Mouse (Mus musculus) ES-E14 (cell line): ENCODE data around the gene Akap7. TPM values are rescaled to one million over a fixed set of nuclear protein-coding genes. Genes with fewer than 3 reads are reported as not detected.

Experiments used
- DNase-seq: peaks from one replicate; pipeline ENCODE4 v3.0.0-alpha.2; 2013; ENCODE audit warnings: low read depth, low spot score
- H3K27ac ChIP-seq: 2 replicates; pipeline ENCODE4 v1.5.1; 2012; ENCODE audit warnings: low read depth, mild to moderate bottlenecking, low read length, moderate library complexity, mixed read lengths; ENCODE audit not compliant: poor library complexity, insufficient read depth, severe bottlenecking
- H3K36me3 ChIP-seq: 2 replicates; pipeline ENCODE4 v1.6.1; 2012; ENCODE audit warnings: mild to moderate bottlenecking, low read length, moderate library complexity, mixed read lengths; ENCODE audit not compliant: control insufficient read depth, poor library complexity, insufficient read depth, severe bottlenecking
- H3K4me1 ChIP-seq, 2 experiments: fragments of 150-350 bp in 1 of 2; sonication (generic) in 1 of 2; 2 replicates each; pipeline ENCODE4 v1.6.1; 2012; ENCODE audit warnings: low read length in 2 of 2, mild to moderate bottlenecking in 1 of 2, mixed read lengths in 1 of 2; ENCODE audit not compliant: control insufficient read depth in 2 of 2, insufficient read depth in 2 of 2, poor library complexity in 1 of 2
- H3K4me3 ChIP-seq, 2 experiments: fragments of 150-350 bp in 1 of 2; sonication (generic) in 1 of 2; 2 replicates each; pipeline ENCODE4 v1.5.1; 2012; ENCODE audit warnings: low read length in 2 of 2, low read depth in 1 of 2, mild to moderate bottlenecking in 1 of 2, mixed read lengths in 1 of 2; ENCODE audit not compliant: insufficient read depth in 1 of 2, poor library complexity in 1 of 2, severe bottlenecking in 1 of 2
- H3K9ac ChIP-seq: 2 replicates; pipeline ENCODE4 v1.6.1; 2012; ENCODE audit warnings: low read depth, mild to moderate bottlenecking, low read length, mixed read lengths; ENCODE audit not compliant: poor library complexity, insufficient read depth, severe bottlenecking
- H3K9me3 ChIP-seq: fragments of 150-350 bp; sonication (generic); 2 replicates; pipeline ENCODE4 v1.6.1; 2012; ENCODE audit warnings: low read depth, mild to moderate bottlenecking, low read length; ENCODE audit not compliant: control insufficient read depth, insufficient read depth
- CHD2 ChIP-seq: IDR thresholded peaks from 2 replicates; pipeline ENCODE4 v1.6.1; 2014; ENCODE audit warnings: mild to moderate bottlenecking, low read depth, low read length, inconsistent platforms
- HCFC1 ChIP-seq: IDR thresholded peaks from 2 replicates; pipeline ENCODE4 v1.6.1; 2012; ENCODE audit warnings: low read length, inconsistent platforms, borderline replicate concordance; ENCODE audit not compliant: insufficient read depth
- MAFK ChIP-seq: IDR thresholded peaks from 2 replicates; pipeline ENCODE4 v1.6.1; 2014; ENCODE audit warnings: mild to moderate bottlenecking, low read depth, low read length, inconsistent platforms; ENCODE audit not compliant: insufficient read depth
- ZC3H11A ChIP-seq: IDR thresholded peaks from 2 replicates; pipeline ENCODE4 v1.6.1; 2012; ENCODE audit warnings: low read depth, mild to moderate bottlenecking, inconsistent platforms, low read length, borderline replicate concordance
- ZNF384 ChIP-seq: IDR thresholded peaks from 2 replicates; pipeline ENCODE4 v1.6.1; 2012; ENCODE audit warnings: low read depth, low read length, inconsistent platforms
- in situ Hi-C, 2 experiments: fragments of 600-800 bp; cut with MboI; formaldehyde crosslinking; loops; one replicate each; pipeline ENCODE4 v1.15.1; 2025; ENCODE audit warnings: low sequenced_read_pairs in 2 of 2, inconsistent platforms in 1 of 2; ENCODE audit not compliant: unreplicated experiment in 2 of 2
- total RNA-seq: library from RNA; depleted of rRNA; stranded (reverse); fragments of 300-350 nt; gene quantifications from 2 replicates; pipeline ENCODE4 v1.2.3, GENCODE M21; 2012

Akap7 gene
- total RNA-seq, 1 experiment = 12.8 TPM

GRCm38 (mm10) chr10:25185691-25186090, 122.0 kb downstream of the Akap7 start:
- TF ChIP-seq HCFC1 = no peak
- no peak for TF ChIP-seq ZC3H11A
- no peak for TF ChIP-seq CHD2
- TF ChIP-seq ZNF384 = no peak
- TF ChIP-seq MAFK = no peak
- Histone ChIP-seq H3K4me3 (no peak overlapping the region), H3K27ac (no peak overlapping the region), H3K36me3 (no peaks in the 10 kb centered on the region), H3K9ac (0 out of 2 replicates have a peak overlapping the region, but pooled peaks have one; percentile 42), H3K9me3 (no peaks in the 10 kb centered on the region), H3K4me1 (peaks cover 3 to 21% of the 10 kb centered on the region in 2 experiments; a peak in 2 of 4 replicates)
- in situ Hi-C loops = no loop called here
- no peak for DNase-seq

GRCm38 (mm10) chr10:25184819-25185603, 122.7 kb downstream of the Akap7 start:
- no peaks in the 10 kb centered on the region for H3K9me3 ChIP-seq
- no peaks in the 10 kb centered on the region for H3K36me3 ChIP-seq
- no peak overlapping the region for H3K4me3 ChIP-seq
- in situ Hi-C loops = no loop called here
- peaks cover 3 to 17% of the 10 kb centered on the region in 2 experiments; a peak in 2 of 4 replicates for H3K4me1 ChIP-seq
- DNase-seq = no peak
- TF ChIP-seq MAFK = no peak
- TF ChIP-seq ZC3H11A = no peak
- TF ChIP-seq HCFC1 = no peak
- TF ChIP-seq CHD2 = no peak
- H3K27ac ChIP-seq = no peak overlapping the region
- H3K9ac ChIP-seq = no peak overlapping the region

GRCm38 (mm10) chr10:25183271-25183670, 124.4 kb downstream of the Akap7 start:
- no peak overlapping the region for H3K27ac ChIP-seq
- H3K4me3 ChIP-seq = no peak overlapping the region
- H3K9ac ChIP-seq = no peak overlapping the region
- peaks cover 3 to 15% of the 10 kb centered on the region in 2 experiments; a peak in 2 of 4 replicates for H3K4me1 ChIP-seq
- TF ChIP-seq HCFC1 (no peak), ZNF384 (no peak), MAFK (no peak), ZC3H11A (no peak), CHD2 (no peak)
- H3K9me3 ChIP-seq = no peaks in the 10 kb centered on the region
- no peaks in the 10 kb centered on the region for H3K36me3 ChIP-seq
- no peak for DNase-seq
- in situ Hi-C loops = no loop called here

- TF ChIP-seq MAFK (no peak), ZC3H11A (no peak), CHD2 (no peak), HCFC1 (no peak), ZNF384 (no peak)
- no peak overlapping the region for H3K27ac ChIP-seq
- no peak overlapping the region for H3K4me3 ChIP-seq
- H3K4me1 ChIP-seq = no peaks in the 10 kb centered on the region
- no peaks in the 10 kb centered on the region for H3K36me3 ChIP-seq
- no peaks in the 10 kb centered on the region for H3K9me3 ChIP-seq
- in situ Hi-C loops = no loop called here
- no peak overlapping the region for H3K9ac ChIP-seq
- DNase-seq = no peak
These were observed 128.6 kb downstream of the Akap7 start for GRCm38 (mm10) chr10:25179030-25179429.

- no peak for TF ChIP-seq CHD2
- Histone ChIP-seq H3K36me3 (no peaks in the 10 kb centered on the region), H3K4me1 (no peaks in the 10 kb centered on the region)
These were observed 130.4 kb downstream of the Akap7 start for GRCm38 (mm10) chr10:25177270-25177669.

More at GRCm38 (mm10) chr10:25177270-25177669, 130.4 kb downstream of the Akap7 start:
- Histone ChIP-seq H3K27ac (no peak overlapping the region), H3K4me3 (no peak overlapping the region), H3K9ac (no peak overlapping the region), H3K9me3 (no peaks in the 10 kb centered on the region)
- in situ Hi-C loops = no loop called here
- DNase-seq = no peak
